Mouse (Mus musculus): Measurements from ENCODE around the gene Hoxd12. TPM values are rescaled to one million over a fixed set of nuclear protein-coding genes. Genes with fewer than 3 reads are reported as not detected.

Hoxd12 gene
- polyA plus RNA-seq (2015; fragmentation: Nextera tagmentation; extraction: Ambion mirVana): not detected in 2 replicates

DNA sequence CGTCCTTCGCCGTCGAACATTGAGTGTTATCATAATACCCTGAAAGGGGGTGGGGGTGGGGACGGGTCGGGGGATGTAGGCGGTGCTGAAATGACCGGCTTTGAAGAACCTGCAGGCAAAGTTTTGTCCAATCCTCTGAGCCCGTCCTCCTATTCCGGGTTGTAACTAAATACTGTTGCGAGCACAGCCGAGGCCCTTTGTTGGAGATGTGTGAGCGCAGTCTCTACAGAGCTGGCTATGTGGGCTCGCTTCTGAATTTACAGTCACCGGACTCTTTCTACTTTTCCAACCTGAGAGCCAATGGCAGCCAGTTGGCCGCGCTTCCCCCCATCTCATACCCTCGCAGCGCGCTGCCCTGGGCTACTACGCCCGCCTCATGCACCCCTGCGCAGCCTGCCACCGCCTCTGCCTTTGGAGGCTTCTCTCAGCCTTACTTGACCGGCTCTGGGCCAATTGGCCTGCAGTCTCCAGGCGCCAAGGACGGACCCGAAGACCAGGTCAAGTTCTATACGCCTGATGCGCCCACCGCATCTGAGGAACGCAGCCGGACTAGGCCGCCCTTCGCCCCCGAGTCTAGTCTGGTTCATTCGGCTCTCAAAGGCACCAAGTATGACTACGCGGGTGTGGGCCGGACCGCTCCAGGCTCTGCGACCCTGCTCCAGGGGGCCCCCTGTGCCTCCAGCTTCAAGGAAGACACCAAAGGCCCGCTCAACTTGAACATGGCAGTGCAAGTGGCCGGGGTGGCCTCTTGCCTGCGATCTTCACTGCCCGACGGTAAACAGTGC, at the start of gene Hoxd12:
Hoxd12 (plus strand) TSS at position 133 of the 785 bp plus-strand sequence.
- Histone ChIP-seq H3K4me2 (no peak within 1 kb of the TSS), H3K4me3 (no peak within 1 kb of the TSS), H3K4me1 (replicated peaks) (peaks cover 6% of the 10 kb centered on the region), H3K27ac (replicated peaks) (no peak within 1 kb of the TSS), H3K9me3 (no peaks in the 10 kb centered on the region), H3K9ac (no peak within 1 kb of the TSS), H3K36me3 (no peaks in the 10 kb centered on the region), H3K27me3 (peaks cover 97% of the 10 kb centered on the region)
- ATAC-seq (ENCODE audit: low FRiP score, low read depth): no peak
- 2% methylated on average over 47 of the region's 47 CpGs for WGBS

DNA sequence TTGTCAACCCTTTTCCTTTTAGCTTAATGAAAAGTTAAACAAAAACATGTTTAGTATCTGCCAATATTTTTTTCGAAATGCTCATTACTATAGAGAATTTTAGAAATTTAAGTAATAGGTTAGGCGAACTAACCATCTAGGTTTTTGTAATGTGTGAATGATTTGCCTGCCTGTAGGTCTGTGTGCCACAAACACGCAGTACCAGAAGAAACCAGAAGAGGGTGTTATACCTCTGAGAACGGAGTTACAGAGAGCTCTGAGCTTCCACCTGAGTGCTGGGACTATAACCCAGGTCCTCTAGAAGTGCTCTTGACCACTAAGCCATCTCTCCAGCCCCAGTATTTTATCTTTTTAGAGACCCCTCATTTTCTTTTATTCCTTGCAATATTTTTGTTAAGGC, 39.4 kb upstream of the Hoxd12 start:
- Histone ChIP-seq H3K4me2 (no peak overlapping the region), H3K27ac (replicated peaks) (no peak overlapping the region), H3K9me3 (no peaks in the 10 kb centered on the region), H3K9ac (no peak overlapping the region), H3K4me1 (replicated peaks) (no peaks in the 10 kb centered on the region), H3K27me3 (peaks cover 8% of the 10 kb centered on the region; the same call in 1 of the 2 replicates), H3K36me3 (no peaks in the 10 kb centered on the region), H3K4me3 (no peak overlapping the region)
- ATAC-seq (ENCODE audit: low FRiP score, low read depth): no peak
- 73% methylated on average over 4 of the region's 4 CpGs for WGBS

DNA sequence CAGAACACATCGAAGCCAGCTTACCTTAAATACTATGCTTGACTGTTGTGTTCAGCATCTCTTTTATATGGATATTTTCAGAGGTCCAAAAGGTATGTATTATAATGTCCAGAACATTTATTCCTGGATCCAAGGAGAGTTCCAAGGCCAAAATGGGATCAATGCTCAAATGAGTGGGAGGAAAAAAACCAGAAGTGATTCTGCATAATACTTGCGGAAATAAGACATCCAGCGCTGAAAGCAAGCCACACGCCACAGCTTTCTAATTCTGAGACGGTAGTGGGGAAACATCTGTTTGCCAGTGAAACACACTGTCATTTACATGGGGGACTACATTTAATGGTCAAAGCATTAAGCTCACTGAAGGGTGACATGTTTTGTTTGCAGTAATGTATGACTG, 32.4 kb upstream of the Hoxd12 start:
- Histone ChIP-seq H3K9ac (no peak overlapping the region), H3K27ac (replicated peaks) (no peak overlapping the region), H3K9me3 (no peaks in the 10 kb centered on the region), H3K4me1 (replicated peaks) (no peaks in the 10 kb centered on the region), H3K4me3 (no peak overlapping the region), H3K27me3 (peaks cover 49% of the 10 kb centered on the region), H3K4me2 (no peak overlapping the region), H3K36me3 (no peaks in the 10 kb centered on the region)
- 56% methylated on average over 5 of the region's 5 CpGs for WGBS
- no peak for ATAC-seq (ENCODE audit: low FRiP score, low read depth)

DNA sequence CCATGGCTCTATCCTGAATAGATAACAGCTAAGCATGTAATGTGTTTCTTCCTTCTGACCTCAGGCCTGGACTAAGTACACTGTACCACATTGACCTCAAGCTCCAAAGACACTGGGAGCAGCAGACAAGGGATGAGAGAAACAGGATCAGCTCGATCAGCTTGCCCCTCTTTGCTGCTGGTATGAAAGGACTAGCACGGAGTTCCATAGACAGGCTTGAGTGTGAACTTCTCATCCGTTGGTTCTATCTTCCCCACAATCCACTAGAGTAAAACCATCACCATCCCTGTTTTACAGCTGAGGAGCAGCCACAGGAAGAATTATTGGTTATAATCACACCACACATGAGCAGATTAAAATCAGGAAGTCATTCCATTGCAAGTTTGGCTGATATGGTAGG, 29.2 kb upstream of the Hoxd12 start:
- peaks cover 73% of the 10 kb centered on the region for H3K27me3 ChIP-seq
- H3K4me1 ChIP-seq (replicated peaks): no peaks in the 10 kb centered on the region
- H3K4me2 ChIP-seq: no peak overlapping the region
- no peak overlapping the region for H3K9ac ChIP-seq
- WGBS: 78% methylated on average over 3 of the region's 3 CpGs
- no peaks in the 10 kb centered on the region for H3K36me3 ChIP-seq
- no peaks in the 10 kb centered on the region for H3K9me3 ChIP-seq
- no peak overlapping the region for H3K4me3 ChIP-seq
- ATAC-seq (ENCODE audit: low FRiP score, low read depth): no peak
- H3K27ac ChIP-seq (replicated peaks): no peak overlapping the region

DNA sequence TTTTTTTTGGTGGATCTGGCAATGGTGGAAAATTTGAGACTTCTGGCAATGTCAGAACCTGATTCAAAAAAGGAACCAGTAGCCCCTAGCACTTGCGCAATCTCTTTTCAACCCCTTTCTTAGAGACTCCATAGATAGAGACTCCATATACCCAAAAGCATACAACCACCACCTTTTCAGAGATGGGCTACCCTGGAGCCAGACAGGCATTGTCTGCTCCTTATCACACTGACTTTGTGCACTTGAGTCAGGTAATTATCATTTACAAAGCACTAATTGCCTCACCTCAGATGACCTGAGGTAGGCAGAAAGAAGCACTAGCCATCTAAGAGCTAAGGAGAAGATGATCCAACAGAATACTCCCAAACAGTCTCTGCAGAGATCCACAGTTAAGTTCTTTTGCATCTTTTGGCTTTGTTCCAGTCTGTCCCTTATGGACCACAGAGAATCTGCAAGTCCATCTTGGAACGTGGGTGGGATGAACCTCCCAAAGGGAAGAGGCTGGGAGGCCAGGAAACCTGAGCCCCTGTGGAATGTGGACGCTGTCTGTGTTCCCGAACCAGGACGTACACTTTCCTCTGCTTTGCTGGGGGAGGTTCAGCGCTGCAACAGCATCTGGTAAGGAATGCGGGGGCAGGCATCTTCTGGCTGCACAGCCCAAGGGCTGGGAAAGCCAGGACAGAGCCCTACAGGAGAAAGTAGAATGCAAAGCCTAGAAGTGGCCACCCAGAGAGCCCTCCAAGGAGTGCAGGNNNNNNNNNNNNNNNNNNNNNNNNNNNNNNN, 27.5 kb upstream of the Hoxd12 start:
- 19% methylated on average over 7 of the region's 7 CpGs for WGBS
- Histone ChIP-seq H3K4me3 (no peak overlapping the region), H3K36me3 (no peaks in the 10 kb centered on the region), H3K27me3 (peaks cover 88% of the 10 kb centered on the region), H3K9me3 (no peaks in the 10 kb centered on the region), H3K27ac (replicated peaks) (no peak overlapping the region), H3K4me1 (replicated peaks) (no peaks in the 10 kb centered on the region), H3K9ac (no peak overlapping the region), H3K4me2 (no peak overlapping the region)
- ATAC-seq (ENCODE audit: low FRiP score, low read depth): no peak

DNA sequence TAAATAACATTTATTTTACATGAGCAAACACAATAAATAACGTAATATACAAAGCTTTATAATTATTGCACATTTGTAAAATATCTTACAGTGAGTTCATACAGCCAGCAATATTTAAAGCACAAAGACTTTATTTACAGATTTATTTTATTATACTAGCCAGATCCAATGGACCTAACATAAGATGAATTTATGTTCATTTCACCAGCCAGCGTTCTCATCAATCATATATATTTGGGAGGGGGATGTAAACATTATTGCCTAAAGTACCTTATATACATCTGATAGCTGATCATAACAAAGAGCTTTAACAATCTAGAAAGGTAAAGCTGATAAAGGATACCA, 21.8 kb upstream of the Hoxd12 start:
- Histone ChIP-seq H3K4me1 (replicated peaks) (peaks cover 11% of the 10 kb centered on the region), H3K4me3 (no peak overlapping the region), H3K27me3 (peaks cover 76% of the 10 kb centered on the region), H3K36me3 (no peaks in the 10 kb centered on the region), H3K27ac (replicated peaks) (no peak overlapping the region), H3K9ac (no peak overlapping the region), H3K9me3 (no peaks in the 10 kb centered on the region), H3K4me2 (no peak overlapping the region)
- no peak for ATAC-seq (ENCODE audit: low FRiP score, low read depth)
- 38% methylated on average over 2 of the region's 2 CpGs for whole genome bisulfite sequencing

DNA sequence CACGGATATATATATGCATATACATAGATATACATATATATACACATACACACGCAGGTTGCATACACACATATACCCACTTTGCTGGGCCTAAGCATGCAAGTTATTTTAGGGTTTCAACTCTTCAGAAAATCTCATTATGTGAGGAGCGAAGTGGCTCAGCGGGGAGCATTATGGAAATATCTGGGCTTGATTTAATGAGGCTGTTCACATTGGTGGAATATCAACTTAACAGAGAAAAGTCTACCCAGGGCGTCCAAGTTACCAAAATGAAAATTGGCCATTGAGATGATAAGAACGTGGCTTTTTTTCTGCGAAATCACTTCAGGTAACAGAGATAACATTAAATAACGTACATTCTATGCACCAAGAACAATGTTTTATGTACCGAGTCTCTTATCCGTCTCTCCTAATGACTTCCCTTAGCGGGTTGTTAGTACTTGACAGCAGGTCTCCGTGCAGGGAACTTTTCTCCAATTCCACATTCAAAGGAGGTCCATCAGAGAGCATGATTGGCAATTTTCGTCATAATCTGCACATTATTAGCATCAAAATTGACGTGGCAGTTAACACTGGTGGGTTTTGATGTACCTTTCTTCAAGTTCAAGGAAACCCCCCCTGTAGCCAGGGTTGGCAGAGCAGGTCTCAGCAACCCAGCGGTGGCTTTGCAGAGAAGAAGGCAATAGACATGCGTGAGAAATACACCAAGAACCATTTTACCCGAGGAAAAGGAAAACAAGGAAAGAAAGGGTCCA, 20.9 kb upstream of the Hoxd12 start:
- WGBS: 14% methylated on average over 17 of the region's 17 CpGs
- Histone ChIP-seq H3K27me3 (peaks cover 67% of the 10 kb centered on the region), H3K27ac (replicated peaks) (no peak overlapping the region), H3K4me2 (no peak overlapping the region), H3K9ac (no peak overlapping the region), H3K36me3 (no peaks in the 10 kb centered on the region), H3K4me1 (replicated peaks) (peaks cover 11% of the 10 kb centered on the region), H3K9me3 (no peaks in the 10 kb centered on the region), H3K4me3 (no peak overlapping the region)
- ATAC-seq (ENCODE audit: low FRiP score, low read depth): no peak

DNA sequence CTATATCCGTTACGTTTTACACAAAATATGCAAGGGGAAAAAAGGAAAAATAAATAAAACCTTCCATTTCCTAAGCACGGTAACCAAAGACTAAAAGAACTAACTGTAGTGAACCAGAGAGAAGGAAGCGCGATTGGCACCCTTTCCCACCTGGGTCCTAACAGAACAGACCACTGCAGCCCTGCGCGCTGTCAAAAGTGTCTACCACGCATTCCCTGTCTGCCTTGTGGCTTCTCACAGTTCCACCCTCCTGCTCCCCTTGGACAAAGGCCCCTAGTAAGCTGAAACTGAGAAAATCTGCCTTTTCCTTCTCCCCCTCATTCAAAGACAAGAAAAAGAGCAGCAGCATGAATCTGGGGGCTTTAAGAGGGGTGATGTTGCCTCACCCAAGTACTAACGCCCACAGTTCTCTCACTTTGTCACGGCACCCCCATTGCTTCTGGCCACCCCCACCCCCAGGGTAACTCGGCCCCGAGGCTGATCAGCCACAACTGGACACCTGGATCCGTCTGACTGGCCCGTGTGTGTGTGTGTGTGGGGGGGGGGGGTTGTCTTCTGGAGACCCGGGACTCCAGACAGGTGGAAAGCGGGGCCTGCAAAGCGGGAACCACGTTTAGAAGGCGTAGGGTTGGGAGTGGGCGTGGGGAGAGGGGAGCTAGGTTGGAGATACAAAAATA, 19.9 kb upstream of the Hoxd12 start:
- no peaks in the 10 kb centered on the region for H3K36me3 ChIP-seq
- no peak overlapping the region for H3K9ac ChIP-seq
- peaks cover 58% of the 10 kb centered on the region for H3K27me3 ChIP-seq
- H3K9me3 ChIP-seq: no peaks in the 10 kb centered on the region
- peak overlapping the region; percentile 59; the same call in 1 of the 2 replicates for H3K4me2 ChIP-seq
- H3K4me3 ChIP-seq: no peak overlapping the region
- peaks cover 11% of the 10 kb centered on the region for H3K4me1 ChIP-seq (replicated peaks)
- ATAC-seq (ENCODE audit: low FRiP score, low read depth): no peak
- H3K27ac ChIP-seq (replicated peaks): no peak overlapping the region
- 6% methylated on average over 20 of the region's 20 CpGs for WGBS

DNA sequence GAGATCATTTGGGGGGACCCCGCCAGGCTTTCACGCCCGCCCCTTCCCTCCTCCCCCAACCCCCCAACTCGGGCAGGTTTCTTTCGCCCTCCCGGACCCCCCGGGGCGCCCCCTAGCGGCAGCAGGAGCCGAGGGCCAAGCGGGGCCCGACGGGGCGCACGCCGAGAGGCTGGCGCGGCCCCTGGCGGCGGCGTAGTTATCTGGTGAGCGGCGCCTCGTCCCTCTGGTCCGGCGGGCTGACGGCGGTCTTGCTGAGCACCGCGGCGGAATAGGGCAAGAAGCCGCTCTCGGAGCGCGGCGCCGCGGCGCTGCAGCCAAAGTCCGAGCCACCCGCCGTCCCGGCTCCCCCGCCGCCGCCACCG, 19.4 kb upstream of the Hoxd12 start:
- H3K9me3 ChIP-seq: no peaks in the 10 kb centered on the region
- H3K9ac ChIP-seq: no peak overlapping the region
- H3K4me2 ChIP-seq: peak overlapping the region; percentile 59
- WGBS: 1% methylated on average over 11 of the region's 47 CpGs
- no peaks in the 10 kb centered on the region for H3K36me3 ChIP-seq
- peaks cover 11% of the 10 kb centered on the region for H3K4me1 ChIP-seq (replicated peaks)
- peak overlapping the region; percentile 36 for H3K4me3 ChIP-seq
- ATAC-seq (ENCODE audit: low FRiP score, low read depth): no peak
- H3K27me3 ChIP-seq: peaks cover 55% of the 10 kb centered on the region
- 0 out of 2 replicates have a peak overlapping the region, but pooled peaks have one; percentile 30 for H3K27ac ChIP-seq (replicated peaks)

DNA sequence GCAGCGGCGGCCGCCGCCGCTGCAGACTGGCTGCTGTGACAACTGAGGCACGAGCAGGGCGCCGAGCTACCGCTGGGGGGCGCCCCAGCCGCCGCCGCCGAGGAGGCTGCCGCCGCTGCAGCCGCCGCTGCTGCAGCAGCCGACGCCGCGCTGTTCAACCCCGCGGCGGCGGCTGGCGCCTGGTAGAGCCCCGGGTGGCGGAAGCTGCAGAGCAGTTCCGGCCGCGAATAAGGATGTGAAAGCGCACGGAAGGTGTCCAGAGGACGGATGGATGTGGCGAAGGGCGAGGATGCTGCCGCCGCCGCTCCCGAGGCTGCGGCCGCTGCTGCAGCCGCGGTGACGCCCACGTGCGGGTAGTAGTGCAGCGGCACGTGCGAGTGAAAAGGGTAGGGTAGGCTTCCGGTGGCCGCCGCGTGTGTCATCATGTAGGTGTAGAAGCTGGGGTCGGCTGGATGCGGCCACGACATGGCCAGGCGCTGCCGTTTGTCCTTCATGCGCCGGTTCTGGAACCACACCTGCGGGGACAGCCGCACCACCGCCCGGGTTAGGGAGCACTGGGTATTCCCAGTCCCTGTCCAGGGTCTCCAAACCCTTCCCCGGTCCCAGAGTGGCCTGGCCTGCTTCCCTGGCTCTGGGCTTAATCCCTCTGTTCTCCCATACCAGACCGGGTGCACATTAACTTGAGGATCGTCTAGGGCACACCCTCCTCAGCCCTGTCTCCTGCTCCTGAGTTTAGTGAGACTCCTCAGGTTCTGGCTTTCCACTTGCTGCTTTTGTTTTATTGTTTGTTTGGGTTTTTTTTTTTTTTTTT, 18.8 kb upstream of the Hoxd12 start:
- Histone ChIP-seq H3K27me3 (peaks cover 55% of the 10 kb centered on the region), H3K27ac (replicated peaks) (0 out of 2 replicates have a peak overlapping the region, but pooled peaks have one; percentile 30), H3K9ac (0 out of 2 replicates have a peak overlapping the region, but pooled peaks have one; percentile 23), H3K9me3 (no peaks in the 10 kb centered on the region), H3K4me2 (peak overlapping the region; percentile 59), H3K4me3 (peak overlapping the region; percentile 36), H3K4me1 (replicated peaks) (peaks cover 11% of the 10 kb centered on the region), H3K36me3 (no peaks in the 10 kb centered on the region)
- under 1% methylated on average over 59 of the region's 69 CpGs for WGBS
- no peak for ATAC-seq (ENCODE audit: low FRiP score, low read depth)

DNA sequence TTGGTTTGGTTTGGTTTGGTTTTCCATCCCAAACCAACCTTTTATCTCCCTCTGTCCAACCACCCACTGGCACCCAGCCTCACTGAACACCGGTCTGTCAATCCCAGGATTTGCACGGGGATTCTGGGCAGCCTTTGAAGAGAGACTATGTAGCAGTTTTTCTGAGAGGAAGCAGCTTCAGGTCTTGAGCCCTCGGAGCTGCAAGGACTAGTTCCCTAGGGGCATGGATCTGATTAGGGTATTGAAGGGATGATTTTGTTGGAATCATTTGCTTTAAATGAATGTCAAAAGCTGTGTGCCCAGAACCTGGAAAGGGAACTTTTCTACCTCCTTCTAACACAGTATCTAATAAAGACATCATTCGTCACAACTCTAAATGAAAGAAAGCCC, 18.2 kb upstream of the Hoxd12 start:
- no peak for ATAC-seq (ENCODE audit: low FRiP score, low read depth)
- H3K4me3 ChIP-seq: peak overlapping the region; percentile 36; the same call in 1 of the 2 replicates
- H3K27ac ChIP-seq (replicated peaks): no peak overlapping the region
- H3K27me3 ChIP-seq: peaks cover 57% of the 10 kb centered on the region
- no peaks in the 10 kb centered on the region for H3K36me3 ChIP-seq
- no peak overlapping the region for H3K9ac ChIP-seq
- no peaks in the 10 kb centered on the region for H3K9me3 ChIP-seq
- H3K4me2 ChIP-seq: no peak overlapping the region
- H3K4me1 ChIP-seq (replicated peaks): peaks cover 14% of the 10 kb centered on the region
- WGBS: 3% methylated on average over 4 of the region's 4 CpGs

Measured in hindbrain, embryonic 15.5 days (tissue).